Mouse (Mus musculus) embryonic facial prominence, embryonic 11.5 days (tissue): ENCODE measurements around the gene Nomo1. TPM values are rescaled to one million over a fixed set of nuclear protein-coding genes. Genes with fewer than 3 reads are reported as not detected.
A peak's percentile ranks its signal among the peaks of the same experiment; 100 is the strongest.

Experiments used
- ATAC-seq: fragments of 200-750 bp; cut with Nextera tagmentation; replicated peaks from 2 replicates; pipeline ENCODE4 v1.8.0; 2017; ENCODE audit warnings: low read depth; ENCODE audit not compliant: insufficient number of reproducible peaks, low FRiP score, low TSS enrichment
- DNase-seq: peaks from one replicate; pipeline ENCODE4 v3.0.0-alpha.2; 2015; ENCODE audit warnings: low spot score
- H3K27ac ChIP-seq: fragments of 300-500 bp; sonication (generic); replicated peaks from 2 replicates; pipeline ENCODE4 v1.5.1; 2014; ENCODE audit warnings: mild to moderate bottlenecking, low read depth, low read length, control low read depth
- H3K27me3 ChIP-seq: fragments of 300-500 bp; sonication (generic); 2 replicates; pipeline ENCODE4 v1.6.1; 2014; ENCODE audit warnings: mild to moderate bottlenecking, low read length, moderate library complexity, mixed read lengths; ENCODE audit not compliant: control insufficient read depth, insufficient read depth
- H3K36me3 ChIP-seq: fragments of 300-500 bp; sonication (generic); replicated peaks from 2 replicates; pipeline ENCODE4 v1.6.1; 2014; ENCODE audit warnings: low read depth, mild to moderate bottlenecking, low read length, moderate library complexity, mixed read lengths; ENCODE audit not compliant: control insufficient read depth, insufficient read depth
- H3K4me1 ChIP-seq: fragments of 300-500 bp; sonication (generic); 2 replicates; pipeline ENCODE4 v1.6.1; 2014; ENCODE audit warnings: low read length, mixed read lengths; ENCODE audit not compliant: control insufficient read depth, insufficient read depth
- H3K4me2 ChIP-seq: fragments of 300-500 bp; sonication (generic); 2 replicates; pipeline ENCODE4 v1.6.1; 2014; ENCODE audit warnings: low read depth, mild to moderate bottlenecking, control low read depth, low read length, moderate library complexity
- H3K4me3 ChIP-seq: fragments of 300-500 bp; sonication (generic); 2 replicates; pipeline ENCODE4 v1.5.1; 2014; ENCODE audit warnings: low read depth, low read length, control low read depth
- H3K9ac ChIP-seq: fragments of 300-500 bp; sonication (generic); replicated peaks from 2 replicates; pipeline ENCODE4 v1.6.1; 2014; ENCODE audit warnings: mild to moderate bottlenecking, control low read depth, low read length
- H3K9me3 ChIP-seq: fragments of 300-500 bp; sonication (generic); replicated peaks from 2 replicates; pipeline ENCODE4 v1.6.1; 2016; ENCODE audit warnings: mild to moderate bottlenecking, low read length, inconsistent platforms, mixed read lengths; ENCODE audit not compliant: control insufficient read depth
- WGBS: fragments of 180-500 bp; shearing (Covaris S2); extraction: QIAGEN DNeasy Blood & Tissue Kit; methylation state at CpG from one replicate; pipeline ENCODE4 v1.1.7; 2014; 5-methylcytosine and 5-hydroxymethylcytosine counted together
- polyA plus RNA-seq: library from polyadenylated mRNA; unstranded; fragments of >200 nt; fragmentation: Nextera tagmentation; extraction: Ambion mirVana; gene quantifications from 2 replicates; pipeline ENCODE4 v1.2.1, GENCODE M21; 2014

Gene Nomo1
- polyA plus RNA-seq, result 11.3 and 11.8 TPM in 2 replicates

DNA sequence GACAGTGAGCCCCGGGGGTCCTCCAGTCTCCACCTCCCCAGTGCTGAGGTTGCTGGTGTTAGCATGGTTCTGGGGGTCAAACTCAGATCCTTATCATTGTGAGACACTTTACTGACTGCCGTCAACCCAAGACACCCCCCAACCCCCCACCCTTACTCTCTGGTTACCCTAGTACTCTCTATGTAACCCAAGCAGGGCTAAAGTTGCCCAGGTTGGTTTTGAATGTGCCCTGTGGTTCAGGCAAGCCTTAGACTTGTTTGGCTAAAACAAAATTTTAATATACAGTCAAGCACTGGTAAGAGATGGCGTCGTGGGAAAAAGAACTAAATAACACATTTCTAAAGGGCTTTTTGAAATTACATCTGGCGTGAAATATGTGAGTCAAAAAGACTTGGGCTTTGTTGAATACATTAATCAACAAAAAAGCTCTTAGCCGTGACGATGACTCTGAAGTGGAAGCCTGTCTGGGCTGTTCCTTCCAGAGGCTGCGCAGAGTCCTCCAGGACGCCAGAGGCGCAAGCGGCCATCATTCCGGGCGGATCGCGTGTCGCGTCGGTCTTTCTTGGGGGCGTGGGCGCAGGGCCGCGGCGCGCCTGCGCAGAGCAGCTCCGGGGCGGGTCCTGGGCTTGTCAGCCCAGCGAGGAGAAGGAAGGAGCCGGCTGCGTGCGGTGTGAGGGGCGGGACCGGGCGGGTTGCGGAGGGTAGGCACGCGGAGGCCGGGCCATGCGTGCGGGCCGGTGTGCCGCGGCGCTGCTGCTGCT lies at the start of gene Nomo1:
Nomo1 (plus strand) TSS at position 590 of the 761 bp plus-strand sequence.
- ATAC-seq, result peak; percentile 86
- 7% methylated on average over 38 of the region's 44 CpGs for WGBS

DNA sequence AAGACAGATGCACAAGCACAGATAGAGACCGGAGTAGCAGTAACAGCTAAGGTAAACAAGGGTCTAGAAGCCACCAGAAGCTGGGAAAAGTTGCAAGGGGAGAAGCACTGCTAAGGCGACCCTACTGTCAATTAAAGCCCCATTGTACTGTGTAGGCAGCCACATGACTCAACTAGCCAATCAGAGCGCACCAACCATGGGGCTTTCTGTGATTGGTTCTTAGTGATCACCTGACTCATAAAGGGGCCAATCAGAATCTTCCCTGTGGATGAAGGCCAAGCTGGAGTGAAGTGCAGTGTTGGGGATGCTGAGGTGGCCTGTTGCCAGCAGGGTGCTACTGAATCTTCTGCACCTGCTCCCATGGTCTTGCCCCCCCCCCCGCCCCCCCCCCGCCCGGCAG lies 46.6 kb upstream of the Nomo1 start:
- Histone ChIP-seq H3K27me3 (no peaks in the 10 kb centered on the region), H3K9ac (no peak overlapping the region), H3K4me3 (no peak overlapping the region), H3K36me3 (no peaks in the 10 kb centered on the region), H3K9me3 (no peaks in the 10 kb centered on the region), H3K4me2 (no peak overlapping the region), H3K4me1 (no peaks in the 10 kb centered on the region), H3K27ac (no peak overlapping the region)
- DNase-seq, result no peak
- 77% methylated on average over 6 of the region's 6 CpGs for WGBS
- no peak for ATAC-seq

More for the DNA sequence above, at the start of gene Nomo1:
- peak within 1 kb of the TSS; percentile 73 for H3K9ac ChIP-seq
- peak within 1 kb of the TSS; percentile 80 for H3K4me3 ChIP-seq
- H3K9me3 ChIP-seq, result no peaks in the 10 kb centered on the region
- H3K36me3 ChIP-seq, result no peaks in the 10 kb centered on the region
- H3K27me3 ChIP-seq, result no peaks in the 10 kb centered on the region
- no peak within 1 kb of the TSS for H3K27ac ChIP-seq
- peak within 1 kb of the TSS; percentile 77 for H3K4me2 ChIP-seq
- no peaks in the 10 kb centered on the region; the same call in 1 of the 2 replicates for H3K4me1 ChIP-seq
- peak; percentile 96 for DNase-seq

DNA sequence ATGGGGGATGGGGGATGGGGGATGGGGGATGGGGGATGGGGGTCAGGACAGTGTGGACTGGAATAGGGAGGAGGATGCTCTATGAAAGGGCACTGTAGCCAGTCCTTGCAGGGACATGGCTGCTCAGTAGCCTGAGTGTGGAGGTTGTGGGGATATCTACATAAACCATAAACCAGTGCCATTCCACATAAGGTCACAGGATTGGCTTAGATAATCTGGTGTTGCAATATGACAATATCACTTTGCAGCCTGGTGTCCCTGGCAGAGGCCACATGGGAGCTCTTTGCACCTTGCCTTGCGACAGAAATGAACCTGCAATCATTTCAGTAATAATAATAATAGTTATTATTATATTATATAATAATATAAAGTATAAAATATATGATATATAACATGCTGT lies 45.2 kb upstream of the Nomo1 start:
- Histone ChIP-seq H3K27ac (no peak overlapping the region), H3K9ac (no peak overlapping the region), H3K4me3 (no peak overlapping the region), H3K36me3 (no peaks in the 10 kb centered on the region), H3K4me1 (no peaks in the 10 kb centered on the region), H3K4me2 (no peak overlapping the region), H3K27me3 (no peaks in the 10 kb centered on the region), H3K9me3 (no peaks in the 10 kb centered on the region)
- ATAC-seq, result no peak
- 88% methylated on average over 1 of the region's 1 CpGs for WGBS
- no peak for DNase-seq

DNA sequence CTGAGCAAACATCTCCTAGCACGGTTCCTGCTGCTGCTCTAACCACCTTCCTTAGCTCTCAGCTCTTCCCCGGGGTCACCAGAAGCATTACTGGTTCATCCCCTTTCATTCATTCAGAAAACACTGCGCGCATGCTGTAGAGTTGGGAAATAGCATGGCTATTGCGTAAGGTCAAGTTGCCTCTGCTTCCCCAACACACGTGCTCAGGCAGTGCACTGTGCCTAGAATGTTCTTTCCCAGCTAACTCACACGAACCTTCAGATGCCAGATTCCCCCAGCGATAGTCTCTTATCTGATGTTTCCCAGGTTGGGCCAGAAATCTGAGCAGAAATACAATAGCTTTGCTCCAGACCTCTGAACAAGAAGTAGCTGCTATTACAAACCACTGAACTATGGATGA lies 41.0 kb upstream of the Nomo1 start:
- Histone ChIP-seq H3K27ac (no peak overlapping the region), H3K9ac (no peak overlapping the region), H3K4me1 (no peaks in the 10 kb centered on the region), H3K36me3 (no peaks in the 10 kb centered on the region), H3K4me3 (no peak overlapping the region), H3K4me2 (no peak overlapping the region), H3K9me3 (no peaks in the 10 kb centered on the region), H3K27me3 (no peaks in the 10 kb centered on the region)
- no peak for DNase-seq
- ATAC-seq, result no peak
- 86% methylated on average over 8 of the region's 8 CpGs for WGBS

DNA sequence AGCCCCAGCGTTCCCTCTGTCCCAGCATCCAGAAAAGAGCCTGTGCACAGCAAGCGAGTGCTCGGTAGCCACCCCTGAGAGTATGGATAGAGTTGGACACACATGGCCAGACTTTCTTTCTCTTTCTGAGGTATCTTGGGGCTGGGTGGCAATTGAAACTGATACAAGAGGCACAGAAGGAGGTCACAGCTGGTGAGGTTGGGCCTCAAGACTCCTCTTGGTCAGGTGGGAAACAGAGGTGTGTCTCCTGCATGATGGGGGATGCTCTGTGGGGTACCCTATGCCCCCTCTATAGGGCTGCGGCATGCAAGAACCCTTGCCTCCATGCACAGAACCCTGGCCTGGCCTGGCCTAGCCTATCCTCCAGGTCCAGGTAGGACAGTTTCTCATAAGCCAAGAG lies 32.9 kb upstream of the Nomo1 start:
- H3K4me3 ChIP-seq, result no peak overlapping the region
- H3K4me2 ChIP-seq, result no peak overlapping the region
- no peaks in the 10 kb centered on the region for H3K9me3 ChIP-seq
- no peak for DNase-seq
- H3K36me3 ChIP-seq, result no peaks in the 10 kb centered on the region
- no peaks in the 10 kb centered on the region for H3K27me3 ChIP-seq
- WGBS, result 86% methylated on average over 4 of the region's 4 CpGs
- H3K9ac ChIP-seq, result no peak overlapping the region
- H3K27ac ChIP-seq, result no peak overlapping the region
- no peaks in the 10 kb centered on the region for H3K4me1 ChIP-seq
- ATAC-seq, result no peak

DNA sequence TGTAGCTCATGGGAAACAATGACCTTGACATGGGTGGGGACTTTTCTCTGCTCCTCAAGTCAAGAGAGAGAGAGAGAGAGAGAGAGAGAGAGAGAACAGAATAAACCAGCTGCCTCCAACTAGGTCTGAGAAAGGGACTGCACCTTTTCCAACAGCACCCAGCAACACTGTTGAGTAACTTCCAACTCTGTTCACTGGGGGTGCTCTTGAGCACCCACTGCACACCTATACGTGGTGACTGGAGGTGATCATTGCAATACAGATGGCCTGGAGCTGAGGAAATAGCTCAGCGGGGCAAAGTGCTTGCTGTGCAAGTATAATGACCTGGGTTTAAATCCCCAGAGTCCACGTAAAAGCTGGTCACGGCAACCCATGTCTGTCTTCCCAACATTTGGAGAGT lies 30.8 kb upstream of the Nomo1 start:
- H3K9me3 ChIP-seq, result no peaks in the 10 kb centered on the region
- no peak for DNase-seq
- 55% methylated on average over 4 of the region's 4 CpGs for WGBS
- H3K4me3 ChIP-seq, result no peak overlapping the region
- no peak for ATAC-seq
- no peak overlapping the region for H3K4me2 ChIP-seq
- H3K9ac ChIP-seq, result no peak overlapping the region
- no peak overlapping the region for H3K27ac ChIP-seq
- H3K27me3 ChIP-seq, result no peaks in the 10 kb centered on the region
- H3K36me3 ChIP-seq, result no peaks in the 10 kb centered on the region
- H3K4me1 ChIP-seq, result no peaks in the 10 kb centered on the region

DNA sequence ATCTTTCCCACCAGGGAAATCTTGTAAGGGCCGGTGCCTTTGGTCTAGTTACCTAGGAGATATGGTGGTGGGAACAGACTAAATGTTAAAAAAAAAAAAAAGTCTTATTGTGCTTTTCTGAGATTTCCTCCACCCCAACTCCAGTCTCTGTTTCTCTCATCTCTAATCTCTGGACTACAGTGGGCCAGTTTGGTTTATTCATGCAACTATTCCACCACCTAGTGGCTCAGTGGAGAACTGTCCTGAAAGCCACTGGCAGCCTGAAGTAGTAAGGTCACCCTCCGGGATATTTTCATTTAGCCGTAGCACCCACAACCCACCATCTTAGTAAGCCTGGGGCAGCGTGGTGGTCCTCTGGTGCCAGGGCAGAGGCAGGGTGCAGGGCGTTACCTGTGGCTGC lies 23.9 kb upstream of the Nomo1 start:
- ATAC-seq (no peak), DNase-seq (peak; percentile 85)
- no peak overlapping the region for H3K4me2 ChIP-seq
- H3K4me1 ChIP-seq, result peaks cover 5% of the 10 kb centered on the region
- no peak overlapping the region for H3K27ac ChIP-seq
- H3K4me3 ChIP-seq, result no peak overlapping the region
- WGBS, result 21% methylated on average over 5 of the region's 5 CpGs
- H3K9ac ChIP-seq, result no peak overlapping the region
- H3K9me3 ChIP-seq, result no peaks in the 10 kb centered on the region
- H3K27me3 ChIP-seq, result no peaks in the 10 kb centered on the region
- H3K36me3 ChIP-seq, result no peaks in the 10 kb centered on the region

DNA sequence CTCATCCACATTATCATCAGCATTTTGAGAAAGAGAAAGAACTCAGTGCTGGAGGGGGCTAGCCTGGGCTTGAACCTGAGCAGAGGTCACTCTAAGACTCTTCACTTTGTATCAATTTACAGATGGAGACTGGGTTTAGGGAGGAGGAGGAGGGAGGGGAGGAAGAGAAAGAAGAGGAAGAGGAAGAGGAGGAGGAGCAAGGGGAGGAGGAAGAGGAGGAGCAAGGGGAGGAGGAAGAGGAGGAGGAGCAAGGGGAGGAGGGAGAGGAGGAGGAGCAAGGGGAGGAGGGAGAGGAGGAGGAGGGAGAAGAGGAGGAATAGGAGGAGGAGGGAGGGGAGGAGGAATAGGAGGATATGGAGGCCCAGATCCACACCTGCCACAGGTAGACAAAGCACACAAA lies 21.4 kb upstream of the Nomo1 start:
- no peak overlapping the region for H3K27ac ChIP-seq
- ATAC-seq, result no peak
- H3K4me3 ChIP-seq, result no peak overlapping the region
- no peak overlapping the region for H3K9ac ChIP-seq
- H3K36me3 ChIP-seq, result no peaks in the 10 kb centered on the region
- DNase-seq, result no peak
- H3K27me3 ChIP-seq, result no peaks in the 10 kb centered on the region
- H3K4me1 ChIP-seq, result peaks cover 5% of the 10 kb centered on the region
- no peak overlapping the region for H3K4me2 ChIP-seq
- H3K9me3 ChIP-seq, result no peaks in the 10 kb centered on the region
